Mouse (Mus musculus): ENCODE measurements around the gene Zfp160.
"Not testable (repeated sequence)": the region's sequence is repeated elsewhere in the genome, so short reads cannot be mapped to it uniquely, and the experiment has no call there.

Zfp160 gene

DNA sequence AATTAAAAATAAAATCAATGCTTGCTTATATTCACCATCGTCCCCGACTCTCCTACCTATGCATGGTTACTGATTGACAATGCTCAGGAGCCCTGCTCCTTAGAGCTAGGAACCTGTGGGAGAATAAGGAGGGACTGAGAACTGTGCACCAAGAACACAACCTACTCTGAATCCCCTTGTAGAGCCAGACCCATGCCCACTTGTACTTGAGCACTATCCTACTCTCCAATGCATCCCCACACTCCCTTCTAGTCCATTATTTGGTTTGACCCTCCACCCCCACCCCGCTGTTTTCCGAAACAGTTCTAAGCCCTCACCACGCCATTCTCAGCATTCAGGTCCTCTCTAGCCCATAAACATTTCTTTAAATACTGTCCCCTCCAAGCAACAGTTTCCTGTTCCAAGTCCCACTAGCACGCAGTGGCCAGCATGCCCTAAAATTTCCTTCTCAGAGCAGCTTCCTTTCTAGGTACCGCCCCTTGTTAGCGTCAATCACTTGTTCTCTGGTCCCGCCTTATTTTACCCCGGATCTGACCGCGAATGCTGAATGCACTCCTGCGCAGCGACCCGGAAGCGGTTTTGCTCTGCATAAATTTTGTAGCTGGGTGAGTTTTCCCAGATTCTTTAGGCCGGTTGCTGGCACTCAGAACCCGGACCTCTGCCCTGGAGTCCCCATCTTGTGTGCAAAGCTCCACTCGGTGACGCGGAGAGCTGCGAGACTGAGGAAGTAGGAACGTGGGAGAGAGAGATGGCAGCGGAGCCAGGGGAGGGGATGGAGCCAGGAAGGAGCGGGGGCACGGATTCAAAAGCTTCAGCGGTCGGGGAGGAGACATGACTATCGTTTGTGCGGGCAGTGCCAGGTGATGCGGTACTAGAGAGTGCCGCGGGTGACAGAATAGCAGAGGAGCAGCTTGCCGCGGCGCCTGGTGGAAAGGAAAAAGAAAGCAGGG is at the start of gene Zfp160:
Gene Zfp160 (plus strand): TSS at position 522 of the 950 bp plus-strand sequence.
- peak; percentile 95 for DNase-seq (ENCODE audit: low spot score)

DNA sequence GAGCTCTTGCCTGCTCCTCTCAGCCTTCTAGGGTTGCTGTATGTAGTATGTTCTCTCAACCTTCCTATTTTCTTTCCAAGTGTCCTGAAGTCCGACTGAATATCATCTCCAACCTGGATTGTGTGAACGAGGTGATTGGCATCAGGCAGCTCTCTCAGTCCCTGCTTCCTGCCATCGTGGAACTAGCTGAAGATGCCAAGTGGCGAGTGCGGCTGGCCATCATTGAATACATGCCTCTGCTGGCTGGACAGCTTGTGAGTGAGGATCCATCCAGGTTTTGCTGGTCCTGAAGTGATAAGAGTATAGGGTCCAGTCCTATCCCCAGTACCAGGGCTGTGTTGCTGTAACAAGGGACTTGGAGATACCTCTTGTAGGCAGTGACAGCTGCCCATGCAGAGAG is 48.3 kb upstream of the Zfp160 start:
- DNase-seq (ENCODE audit: low spot score) = no peak

DNA sequence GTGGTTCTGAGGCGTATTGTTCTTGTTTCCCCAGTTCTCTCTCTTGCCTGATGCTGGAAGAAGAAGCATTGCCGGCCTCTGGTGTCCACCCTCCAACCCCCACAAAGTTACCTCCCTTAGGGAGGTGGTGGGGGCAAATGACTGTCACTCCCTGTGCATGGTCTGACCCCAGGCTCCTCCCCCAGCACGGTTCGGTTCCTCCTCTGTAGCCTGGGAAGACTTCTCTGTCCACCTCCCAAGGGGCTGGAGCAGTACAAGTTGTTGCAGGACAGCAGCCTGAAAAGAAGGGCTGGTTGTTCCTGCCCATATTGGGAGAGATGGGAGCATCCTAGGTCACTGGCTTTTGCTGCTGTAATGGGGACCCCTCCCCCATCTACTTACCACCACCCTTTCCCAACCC is 43.3 kb upstream of the Zfp160 start:
- no peak for DNase-seq (ENCODE audit: low spot score)

DNA sequence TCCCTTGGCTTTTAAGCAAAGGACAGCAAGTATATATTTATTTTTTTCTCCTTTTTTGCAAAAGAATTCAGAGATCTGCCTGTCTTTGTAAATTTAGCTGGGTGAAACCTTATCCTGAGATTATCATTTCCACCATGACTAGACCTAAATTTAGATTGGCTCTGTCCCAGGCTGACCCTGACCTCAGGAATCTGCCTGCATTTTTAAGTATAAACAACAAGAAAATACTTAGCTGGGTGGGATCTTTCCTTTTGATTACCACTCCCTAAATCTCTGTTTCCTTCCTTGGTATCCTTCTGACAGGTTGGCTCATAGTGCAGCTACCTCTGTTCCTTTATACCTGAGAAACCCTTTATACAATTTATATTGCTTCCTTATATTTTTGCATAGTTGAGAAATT is 42.0 kb upstream of the Zfp160 start:
- DNase-seq (ENCODE audit: low spot score) = no peak

DNA sequence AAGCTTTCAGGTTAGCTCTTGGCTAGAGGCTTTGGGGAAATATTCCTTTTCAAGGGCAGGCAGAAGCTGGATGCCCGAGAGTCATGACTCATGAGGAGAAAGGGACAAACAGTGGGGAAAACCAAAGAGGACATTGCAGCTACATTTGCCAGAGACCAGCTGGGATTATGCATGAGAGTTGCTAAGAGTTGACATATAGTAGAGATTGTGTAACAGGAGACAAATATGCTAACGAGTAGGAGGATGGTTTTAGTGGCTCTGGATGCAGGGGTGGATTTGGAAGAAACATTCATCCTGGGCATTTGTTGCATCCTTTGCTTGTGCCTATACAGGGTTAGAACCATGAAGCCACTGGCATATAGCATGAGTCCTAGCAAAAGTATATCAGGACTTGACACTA is 15.0 kb upstream of the Zfp160 start:
- DNase-seq (ENCODE audit: low spot score) = no peak

DNA sequence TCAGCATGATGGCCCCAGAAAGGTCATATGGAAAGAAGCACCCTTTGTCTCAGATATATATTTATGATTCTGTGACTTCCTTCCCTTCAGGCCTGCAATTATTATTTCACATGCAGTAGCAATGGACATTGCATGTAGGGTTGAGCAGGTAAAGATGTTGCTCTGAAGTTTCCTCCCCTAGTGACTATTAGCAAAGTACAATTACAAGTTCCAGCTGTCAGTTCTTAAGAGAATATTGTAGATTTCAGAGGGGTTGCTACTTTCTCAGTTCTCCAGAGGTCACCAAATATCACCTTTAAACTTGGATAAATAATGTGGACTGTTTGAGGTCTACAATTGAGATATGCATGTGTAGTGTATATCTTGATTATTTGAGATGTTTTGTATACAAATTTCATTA is 12.3 kb upstream of the Zfp160 start, which contains the start of gene Vmn1r233:
Gene Vmn1r233 (minus strand): TSS at position 101 of the 400 bp plus-strand sequence.
- no peak for DNase-seq (ENCODE audit: low spot score)

DNA sequence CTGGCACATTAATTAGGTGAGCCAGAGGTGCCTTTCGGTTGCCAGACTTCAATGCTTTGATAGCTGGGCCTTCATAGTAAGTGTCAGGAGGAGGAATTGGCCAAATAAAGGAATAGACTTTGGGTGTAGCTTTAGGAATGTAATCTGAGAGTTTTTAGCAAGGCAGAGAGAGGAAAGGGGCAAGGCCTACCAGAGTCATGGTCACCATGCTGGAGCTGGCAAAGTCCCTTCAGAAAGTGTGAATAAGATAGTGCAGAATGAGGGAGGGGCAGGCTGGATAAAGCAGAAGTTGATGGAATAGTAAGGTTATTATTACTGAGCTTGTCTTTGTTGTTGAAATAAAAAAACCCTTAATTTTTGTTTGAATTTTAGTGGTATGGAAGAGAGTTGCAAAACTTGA is 1.0 kb downstream of the Zfp160 start:
- no peak for DNase-seq (ENCODE audit: low spot score)

DNA sequence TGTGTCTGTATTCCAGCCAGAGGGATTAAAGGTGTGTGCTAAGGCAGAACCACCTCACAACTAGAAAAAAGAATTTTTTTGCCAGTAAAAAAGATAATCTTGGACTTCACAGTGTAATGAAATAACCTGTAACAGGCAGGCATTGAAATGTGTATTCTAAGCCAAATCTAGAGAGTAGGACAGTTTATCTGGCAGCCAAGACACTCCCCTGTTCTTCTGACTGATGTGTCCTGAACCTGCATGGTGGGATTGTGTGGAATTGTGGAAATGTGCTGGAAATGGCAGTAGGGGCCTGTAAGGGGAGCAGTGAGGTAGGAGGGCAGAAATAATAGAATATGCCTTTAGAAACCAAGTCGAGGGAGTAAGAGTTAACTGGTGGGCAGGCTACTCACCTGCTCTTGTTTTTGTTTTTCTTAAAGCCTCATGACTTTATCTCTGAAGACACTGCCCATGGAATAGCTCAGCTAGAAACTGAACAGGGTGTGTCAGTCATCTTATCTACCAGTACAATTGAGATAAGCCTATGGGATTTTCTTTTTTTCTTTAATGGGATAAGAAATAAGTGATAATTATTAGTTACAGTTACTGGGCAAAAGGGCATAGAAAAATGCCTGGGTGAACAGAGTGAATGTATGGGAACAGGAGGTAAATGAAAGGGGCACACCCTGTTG is 9.8 kb downstream of the Zfp160 start:
- no peak for DNase-seq (ENCODE audit: low spot score)

DNA sequence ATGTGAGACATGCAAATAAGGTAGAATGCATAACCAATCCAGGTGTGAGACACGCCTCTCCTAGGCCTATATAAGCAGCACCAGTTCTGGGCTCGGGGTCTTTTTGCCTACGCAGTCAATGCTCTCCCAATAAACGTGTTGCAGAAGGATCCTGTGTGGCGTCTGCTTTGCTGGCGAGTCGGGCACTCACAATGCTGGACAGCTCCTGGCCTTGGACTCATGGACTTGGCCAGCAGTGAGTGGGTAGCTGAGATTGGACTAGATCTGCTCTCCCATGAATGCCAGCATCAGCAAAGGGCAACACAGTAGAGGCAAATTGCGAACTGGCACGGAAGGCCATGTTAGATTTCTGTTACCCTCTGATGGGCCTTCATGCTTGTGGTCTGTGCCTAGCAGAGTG is 39.3 kb downstream of the Zfp160 start:
- DNase-seq (ENCODE audit: low spot score) = not testable (repeated sequence)

DNA sequence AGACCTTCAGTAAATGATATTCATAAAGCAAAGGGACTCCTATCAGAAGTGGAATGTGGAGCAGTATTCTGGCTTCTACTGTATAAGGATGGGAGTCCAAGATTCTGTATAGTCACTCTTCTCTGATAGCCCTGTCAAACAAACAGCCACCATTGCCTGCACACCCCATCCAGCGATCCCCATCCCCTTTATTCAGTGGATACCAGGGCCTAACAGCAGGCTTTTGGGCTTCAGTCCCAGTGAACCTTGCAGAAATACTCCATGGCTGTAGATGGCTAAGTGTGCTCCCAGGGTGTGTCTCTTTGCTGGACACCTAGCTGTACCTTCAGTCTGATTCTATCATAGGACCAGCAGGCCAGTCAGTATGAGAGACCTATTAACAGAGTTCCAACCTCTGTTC is 42.2 kb downstream of the Zfp160 start:
- no peak for DNase-seq (ENCODE audit: low spot score)

DNA sequence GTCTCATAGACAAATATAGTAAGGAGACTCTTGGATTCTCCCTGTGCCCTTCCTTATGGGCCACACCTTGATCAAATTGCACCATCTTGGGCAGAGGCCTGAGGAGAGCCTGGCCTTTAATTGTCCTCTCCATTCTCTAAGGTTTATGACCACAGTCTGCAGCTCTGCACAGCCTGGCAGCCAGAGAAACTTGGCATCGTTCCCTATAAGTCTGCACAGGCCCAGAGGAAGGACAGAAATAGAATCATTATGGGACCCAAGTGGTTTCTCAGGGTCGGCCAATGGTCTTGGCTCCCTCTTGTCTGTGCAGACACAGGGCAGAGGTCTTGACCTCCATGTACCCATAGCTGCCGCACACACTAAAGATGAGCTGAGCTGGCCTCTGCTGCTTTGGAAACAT is 42.6 kb downstream of the Zfp160 start:
- not testable (repeated sequence) for DNase-seq (ENCODE audit: low spot score)

DNA sequence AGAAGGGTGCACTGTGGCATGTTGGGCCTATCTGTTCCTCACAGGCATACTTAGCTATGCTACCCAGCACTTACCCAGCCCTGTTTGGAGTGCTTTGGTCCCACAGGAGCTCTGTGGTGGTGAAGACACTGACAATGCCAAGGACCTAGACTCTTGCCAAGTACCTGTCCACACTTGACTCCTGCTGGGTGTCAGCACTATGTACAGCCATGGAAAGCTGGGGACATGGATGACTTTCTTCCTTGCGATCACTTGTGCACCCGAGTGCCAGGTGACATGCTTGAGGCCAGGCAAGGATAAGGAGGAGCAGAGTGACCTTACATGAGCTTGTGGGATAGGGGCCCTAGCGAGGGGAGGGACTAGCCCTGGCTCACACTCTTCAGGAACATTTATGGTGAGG is 43.2 kb downstream of the Zfp160 start:
- DNase-seq (ENCODE audit: low spot score) = not testable (repeated sequence)

DNA sequence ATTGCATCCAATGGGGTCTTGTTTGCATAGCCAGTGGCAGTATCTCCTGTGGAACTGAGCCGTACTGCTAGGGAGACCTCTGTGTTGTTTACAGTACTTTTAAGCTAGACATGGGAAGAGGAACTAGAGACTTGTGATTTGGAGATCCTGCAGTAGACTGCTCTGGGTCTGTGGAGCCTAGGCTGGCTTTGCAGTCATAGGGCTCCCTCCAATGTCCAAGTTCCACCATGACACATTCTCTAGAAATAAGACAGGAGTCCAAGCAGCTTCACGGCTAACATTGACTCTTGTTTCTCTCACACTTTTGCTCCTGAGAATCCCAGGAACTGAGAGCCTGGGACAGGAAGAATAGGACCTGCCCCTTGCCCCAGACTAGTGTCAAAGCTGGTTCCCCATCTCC is 44.6 kb downstream of the Zfp160 start:
- no peak for DNase-seq (ENCODE audit: low spot score)

DNA sequence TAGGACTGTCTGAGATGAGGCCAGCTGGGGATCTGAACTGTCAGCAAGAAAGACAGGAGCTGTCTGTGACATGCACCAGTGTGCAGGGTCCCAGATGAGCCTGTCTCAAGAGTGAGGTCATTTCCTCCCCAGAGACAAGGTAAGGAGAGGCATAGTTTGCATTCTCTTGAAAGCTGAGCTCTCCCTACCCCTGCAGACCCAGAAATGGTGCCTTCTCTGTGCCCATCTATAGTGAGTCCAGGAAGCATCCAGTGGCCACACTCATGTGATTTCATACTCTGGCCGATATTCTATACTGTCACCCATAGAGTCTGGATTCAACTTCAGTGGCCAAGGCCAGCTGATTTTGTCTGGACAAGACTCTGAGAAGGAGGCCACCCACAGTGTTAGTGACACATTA is 46.4 kb downstream of the Zfp160 start:
- DNase-seq (ENCODE audit: low spot score) = not testable (repeated sequence)

DNA sequence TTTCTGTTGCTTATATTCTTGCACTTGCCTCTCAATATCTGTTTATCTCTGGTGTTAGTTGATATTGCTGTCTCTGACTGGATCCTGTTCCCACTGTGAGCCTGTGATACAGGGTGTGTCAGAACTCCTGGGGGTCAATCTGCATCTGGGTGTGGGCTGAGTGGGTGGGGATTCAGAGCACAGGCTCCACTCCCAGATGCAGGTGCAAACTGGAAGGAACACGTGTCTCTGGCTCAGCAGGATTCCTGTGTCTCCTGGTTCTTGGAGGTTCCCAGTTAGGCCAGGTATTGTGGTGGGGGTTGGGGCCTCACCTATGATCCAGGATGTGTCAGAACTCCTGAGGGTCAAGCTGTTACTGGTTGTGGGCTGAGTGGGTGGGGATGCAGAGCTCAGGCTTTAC is 56.8 kb downstream of the Zfp160 start:
- no peak for DNase-seq (ENCODE audit: low spot score)

DNA sequence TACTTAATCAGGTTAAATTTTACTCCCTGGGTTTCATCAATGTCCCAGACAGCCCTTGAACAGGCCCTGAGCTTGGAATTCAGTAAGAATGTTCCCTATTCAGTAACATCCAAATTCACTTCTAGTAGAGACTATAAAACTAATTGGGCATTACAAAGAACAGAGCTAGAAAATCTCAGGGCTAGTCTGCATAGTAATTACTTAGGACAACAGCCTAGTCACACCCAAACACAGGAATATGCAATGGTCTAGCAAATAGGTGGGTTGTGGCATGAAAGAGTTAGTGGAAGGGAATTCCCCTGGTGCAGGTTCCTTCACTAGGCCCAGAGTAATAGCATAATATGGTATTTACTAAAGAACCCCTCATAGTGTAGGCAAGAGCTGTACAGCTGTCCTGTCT is 58.3 kb downstream of the Zfp160 start:
- no peak for DNase-seq (ENCODE audit: low spot score)

DNA sequence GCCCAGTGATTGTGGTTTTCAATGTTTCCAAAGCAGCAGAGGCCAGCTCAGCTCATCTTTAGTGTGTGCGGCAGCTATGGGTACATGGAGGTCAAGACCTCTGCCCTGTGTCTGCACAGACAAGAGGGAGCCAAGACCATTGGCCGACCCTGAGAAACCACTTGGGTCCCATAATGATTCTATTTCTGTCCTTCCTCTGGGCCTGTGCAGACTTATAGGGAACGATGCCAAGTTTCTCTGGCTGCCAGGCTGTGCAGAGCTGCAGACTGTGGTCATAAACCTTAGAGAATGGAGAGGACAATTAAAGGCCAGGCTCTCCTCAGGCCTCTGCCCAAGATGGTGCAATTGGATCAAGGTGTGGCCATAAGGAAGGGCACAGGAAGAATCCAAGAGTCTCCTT is 60.7 kb downstream of the Zfp160 start:
- not testable (repeated sequence) for DNase-seq (ENCODE audit: low spot score)

DNA sequence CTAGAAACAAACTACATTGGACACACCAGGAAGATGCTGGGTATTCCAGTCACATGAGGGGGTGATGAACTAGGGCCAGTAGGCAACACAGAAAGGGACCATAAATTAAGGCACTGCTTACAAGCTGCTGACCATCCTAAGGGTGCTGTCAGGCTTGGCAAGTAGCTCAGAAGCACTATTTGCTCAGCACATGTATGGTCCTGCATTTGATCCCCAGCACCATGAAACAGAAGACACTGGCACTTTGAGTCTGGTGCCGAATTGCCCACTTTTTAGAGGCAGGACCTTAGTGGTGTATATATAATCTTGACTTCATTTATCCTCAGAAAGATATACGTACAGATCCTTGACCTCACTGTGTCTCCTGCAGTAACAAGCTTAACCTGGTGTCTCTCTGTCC is 62.3 kb downstream of the Zfp160 start:
- DNase-seq (ENCODE audit: low spot score) = not testable (repeated sequence)
